In genomic region chr14:88264771-88265170, GRCm38 (mm10) we compare ENCODE assay signal across 34 mouse cellular contexts.
"Had no signal": no experiment of that assay in that cellular context is flagged by ENCODE, and none has a peak within 500 bp of the region (broad histone marks: within the 10 kb centered on the region; RNA-seq: fewer than 3 reads in every experiment).

No protein-coding gene starts in this region.

- ATAC-seq: hindbrain, embryonic 16.5 days; hindbrain, postnatal 0 days; inflammation-experienced regulatory T-cells, adult 6 months; intestine, embryonic 15.5 days; intestine, embryonic 16.5 days; intestine, postnatal 0 days had no signal

- DNase-seq: heart, postnatal 10 days; heart, postnatal 14 days; heart, postnatal 36 days; heart, postnatal 4 days; kidney, adult 11 months; kidney, adult 18-20 months; kidney, adult 2 months; kidney, adult 8-10 months; kidney, adult 9 months; kidney, postnatal 10 days; kidney, postnatal 14 days; kidney, postnatal 25 days; kidney, postnatal 36 days; kidney, postnatal 4 days; layer of hippocampus, adult 9-11 months; layer of hippocampus, postnatal 36 days had no signal

- H3K27ac ChIP-seq: heart, embryonic 13.5 days; heart, embryonic 15.5 days; hindbrain, embryonic 10.5 days; hindbrain, embryonic 12.5 days; hindbrain, embryonic 13.5 days; hindbrain, embryonic 14.5 days; hindbrain, embryonic 15.5 days; hindbrain, postnatal 0 days; intestine, embryonic 15.5 days; kidney, embryonic 15.5 days; kidney, postnatal 0 days; layer of hippocampus, adult 2 months; left cerebral cortex, adult 2 months had no signal

- H3K4me3 ChIP-seq: heart, embryonic 12.5 days; heart, embryonic 13.5 days; heart, embryonic 15.5 days; hindbrain, embryonic 10.5 days; hindbrain, embryonic 12.5 days; hindbrain, embryonic 13.5 days; hindbrain, embryonic 15.5 days; intestine, embryonic 15.5 days; kidney, embryonic 15.5 days; layer of hippocampus, adult 2 months; left cerebral cortex, adult 2 months had no signal
